Mouse (Mus musculus): ENCODE measurements around the gene Dguok.

Dguok gene

DNA sequence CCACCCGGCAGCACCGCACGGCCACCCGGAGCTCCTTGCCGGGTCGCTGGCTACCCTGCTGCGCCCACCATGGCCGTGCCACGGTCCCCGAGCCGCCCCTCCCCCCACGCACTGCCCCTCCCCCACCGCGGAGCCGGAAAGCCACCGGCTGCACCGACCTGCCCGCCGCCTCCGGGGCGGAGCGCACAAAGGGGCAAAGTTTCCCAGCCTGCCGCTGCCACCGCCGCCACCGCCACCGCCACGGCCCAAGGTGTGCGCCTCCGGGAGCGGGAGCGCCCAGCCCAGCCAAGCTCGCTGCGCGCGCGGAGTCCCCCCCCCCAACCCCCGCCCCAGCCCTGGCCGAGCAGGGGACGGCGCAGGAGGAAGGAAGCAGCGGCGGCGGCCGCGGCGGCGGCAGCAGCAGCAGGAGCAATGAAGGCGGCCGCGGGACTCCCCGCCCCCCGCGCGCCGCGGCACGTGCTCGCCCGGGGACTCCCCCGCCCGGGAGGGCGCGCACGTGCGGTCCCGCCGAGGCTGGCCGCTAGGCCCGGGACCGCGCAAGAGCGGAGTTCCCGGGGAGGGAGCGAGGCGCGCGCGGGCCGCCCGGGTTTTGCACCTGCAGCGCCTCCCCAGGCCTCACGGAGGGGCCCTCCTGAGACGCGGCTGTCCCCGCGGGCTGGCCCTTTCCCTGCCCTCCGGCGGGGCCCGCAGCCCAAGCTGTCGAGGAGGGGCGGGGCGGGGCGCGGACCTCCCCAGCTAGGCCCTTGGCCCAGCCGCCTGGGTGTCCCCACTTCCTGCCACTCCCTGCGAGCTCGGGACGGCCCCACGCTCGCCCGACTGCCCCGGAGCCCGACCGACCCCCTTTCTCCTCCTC is 50.4 kb downstream of the Dguok start:
- peak; percentile 86 for DNase-seq (ENCODE audit: extremely low spot score, low spot score)

DNA sequence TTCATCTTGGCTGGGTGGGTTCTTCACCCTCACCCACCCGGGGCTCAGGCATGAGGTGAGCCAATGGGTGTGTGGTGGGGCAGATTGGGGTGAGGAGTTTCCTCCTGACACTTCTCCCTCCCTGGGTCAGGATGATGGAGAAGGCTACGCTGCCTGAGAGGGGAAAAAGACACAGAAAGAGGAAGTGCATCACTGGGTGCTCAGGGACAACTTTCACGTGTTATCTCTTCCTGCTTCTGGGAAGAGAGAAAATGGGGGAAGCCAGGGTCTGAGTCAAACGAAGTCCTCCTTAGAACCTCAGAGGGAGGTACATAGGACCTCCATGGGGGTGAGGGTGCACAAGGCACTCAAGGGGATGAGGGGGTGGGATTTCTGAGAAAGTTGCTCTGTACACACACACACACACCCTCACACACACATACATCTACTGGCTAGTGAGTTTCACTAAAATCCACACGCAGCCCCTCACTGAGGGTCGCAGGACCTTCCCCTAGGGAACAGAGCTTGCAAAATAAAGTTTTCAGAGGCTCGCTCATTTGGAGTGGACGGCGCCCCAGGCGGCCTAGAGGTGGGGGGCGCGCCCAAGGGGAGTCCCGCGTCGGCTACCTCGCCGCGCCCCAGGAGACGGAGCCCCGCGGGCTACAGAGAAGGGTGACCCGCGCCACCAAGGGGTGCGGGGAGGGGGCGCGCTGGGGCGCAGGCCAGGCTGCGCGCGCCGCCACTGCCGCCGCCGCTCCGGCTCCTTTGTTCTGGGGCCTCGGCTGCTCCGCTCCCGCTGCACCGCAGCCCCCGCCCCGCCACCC is 51.2 kb downstream of the Dguok start:
- DNase-seq (ENCODE audit: extremely low spot score, low spot score), result peak; percentile 57

DNA sequence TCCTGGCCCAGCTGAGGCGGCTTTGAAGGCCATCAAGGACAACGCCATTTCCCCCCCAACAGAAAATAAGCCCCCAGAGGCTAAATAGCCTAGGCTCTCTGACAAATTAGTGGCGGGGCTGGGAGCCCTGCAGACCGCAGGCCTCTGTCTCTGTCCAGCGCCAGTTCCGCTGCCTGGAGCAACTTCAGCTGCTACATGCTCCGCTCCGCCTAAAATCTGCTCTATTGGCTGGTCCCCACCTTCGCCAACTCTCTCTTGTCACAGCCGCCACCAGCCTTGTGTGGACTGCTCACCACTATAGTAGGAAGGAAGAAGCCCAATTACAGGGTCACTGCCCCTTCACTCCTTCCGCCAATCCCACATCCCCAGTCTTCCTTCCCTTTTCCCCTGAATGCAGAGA is 53.1 kb downstream of the Dguok start:
- no peak for DNase-seq (ENCODE audit: extremely low spot score, low spot score)

DNA sequence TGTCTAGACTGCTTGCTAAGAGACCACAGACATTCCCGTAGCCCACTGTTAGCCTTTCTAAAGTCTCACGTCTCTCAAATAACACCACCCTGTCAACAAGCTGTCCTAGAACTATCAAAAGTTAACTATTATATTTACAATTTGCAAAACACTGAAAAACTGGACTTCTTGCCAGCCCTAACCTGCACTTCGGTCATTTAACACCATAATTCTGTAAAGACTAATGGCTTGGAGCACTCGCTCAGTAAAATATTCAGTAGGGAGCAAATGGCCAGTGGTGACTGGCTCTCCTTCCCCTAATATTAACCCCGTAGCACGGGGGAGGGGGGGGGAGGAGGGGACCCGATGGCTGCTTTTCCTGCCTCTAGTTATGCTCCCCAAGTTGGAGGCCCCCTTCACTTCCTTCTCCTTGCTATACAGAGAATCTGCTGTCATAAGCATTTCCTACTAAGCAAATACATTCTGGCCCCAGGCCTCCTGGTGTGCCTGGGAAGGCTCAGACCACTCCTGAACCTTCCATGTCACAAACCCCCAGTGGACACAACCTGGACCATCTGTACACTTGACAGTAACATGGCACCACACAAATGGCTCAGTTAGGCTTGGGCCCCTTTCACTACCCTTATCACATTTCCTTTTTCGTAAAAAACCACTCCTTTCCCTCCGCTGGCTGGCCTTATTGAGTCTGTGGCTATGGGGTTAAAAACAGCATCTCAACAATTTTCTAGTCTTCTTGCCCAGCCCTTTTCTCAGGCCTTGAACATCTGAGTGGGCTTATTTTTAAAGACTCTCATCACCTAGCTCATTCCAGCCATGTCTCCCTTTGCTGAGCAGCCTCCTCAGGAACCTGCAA is 56.1 kb downstream of the Dguok start:
- no peak for DNase-seq (ENCODE audit: extremely low spot score, low spot score)

DNA sequence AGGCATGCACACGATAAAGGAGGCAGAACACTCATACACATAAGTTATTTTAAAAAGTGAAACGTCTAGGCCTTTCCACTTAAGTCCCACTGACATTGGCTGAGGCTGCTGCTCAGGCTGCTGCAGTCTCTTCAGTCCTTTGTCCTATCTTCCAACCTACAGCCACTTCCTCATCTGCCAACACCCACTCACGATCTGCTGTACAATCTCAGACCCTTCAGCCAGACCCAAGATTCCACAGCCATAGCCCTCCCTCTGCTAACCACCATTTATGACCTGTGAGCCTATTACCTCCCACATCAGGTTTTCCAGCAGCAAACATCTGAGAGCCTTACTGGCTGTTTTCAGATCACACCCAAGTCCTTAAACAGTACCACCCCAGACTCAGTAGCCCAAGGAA is 57.3 kb downstream of the Dguok start:
- no peak for DNase-seq (ENCODE audit: extremely low spot score, low spot score)

DNA sequence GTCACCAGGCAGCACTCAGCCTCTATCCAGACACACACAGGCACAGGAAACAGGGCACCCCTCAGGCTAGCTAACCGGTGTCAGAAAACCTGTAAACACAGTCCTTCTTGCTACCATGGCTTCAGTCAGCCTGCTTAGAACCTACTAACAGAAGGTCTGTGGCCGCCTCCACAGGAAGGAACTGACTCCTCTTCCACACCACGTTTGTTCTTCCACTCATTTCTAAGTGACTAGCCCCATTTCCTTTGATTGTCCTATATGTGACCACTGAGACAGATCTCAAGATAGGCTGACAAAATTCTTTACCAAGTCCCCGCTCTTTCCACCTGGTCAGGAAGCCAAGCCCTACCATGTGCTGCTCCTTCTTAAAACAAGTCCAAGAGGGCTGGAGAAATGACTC is 57.9 kb downstream of the Dguok start:
- no peak for DNase-seq (ENCODE audit: extremely low spot score, low spot score)

DNA sequence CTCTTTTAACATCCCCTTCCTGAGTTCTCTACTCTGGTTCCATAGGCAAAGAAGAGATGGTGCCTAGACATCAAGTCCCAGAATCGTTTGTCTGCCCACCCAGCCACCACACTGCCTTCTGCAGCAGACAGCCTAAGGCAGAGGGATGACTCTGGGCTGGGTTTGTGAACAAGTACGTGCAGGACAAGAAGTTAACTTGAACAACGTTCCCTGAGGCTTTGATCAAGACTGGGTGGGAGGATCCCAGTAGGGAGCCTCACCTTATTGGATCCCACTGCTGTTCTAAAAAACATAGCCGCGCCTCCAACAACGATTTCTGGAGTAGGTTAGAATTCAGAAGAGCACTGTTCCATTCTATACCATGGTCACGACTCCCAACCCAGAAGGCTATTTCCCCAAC is 59.7 kb downstream of the Dguok start:
- no peak for DNase-seq (ENCODE audit: extremely low spot score, low spot score)

DNA sequence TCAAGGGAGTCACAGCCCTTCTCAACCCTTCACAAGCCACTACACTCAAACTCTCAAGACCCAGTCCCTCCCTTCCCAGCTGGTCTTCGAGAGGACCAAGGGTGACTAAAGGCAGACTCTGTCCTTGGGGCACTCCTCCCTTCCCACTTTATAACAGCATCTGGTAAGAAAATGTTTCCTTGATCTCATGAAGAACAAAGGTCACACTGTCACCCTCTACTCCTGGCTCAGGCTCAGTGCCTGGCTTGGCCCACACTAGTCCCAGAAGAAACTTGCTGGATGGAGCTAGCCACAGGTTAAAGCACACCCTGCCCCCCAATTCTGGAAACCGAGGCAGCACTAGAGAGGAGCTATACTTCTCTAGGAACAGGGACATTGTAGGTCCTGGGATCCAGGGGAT is 61.0 kb downstream of the Dguok start:
- DNase-seq (ENCODE audit: extremely low spot score, low spot score), result no peak

DNA sequence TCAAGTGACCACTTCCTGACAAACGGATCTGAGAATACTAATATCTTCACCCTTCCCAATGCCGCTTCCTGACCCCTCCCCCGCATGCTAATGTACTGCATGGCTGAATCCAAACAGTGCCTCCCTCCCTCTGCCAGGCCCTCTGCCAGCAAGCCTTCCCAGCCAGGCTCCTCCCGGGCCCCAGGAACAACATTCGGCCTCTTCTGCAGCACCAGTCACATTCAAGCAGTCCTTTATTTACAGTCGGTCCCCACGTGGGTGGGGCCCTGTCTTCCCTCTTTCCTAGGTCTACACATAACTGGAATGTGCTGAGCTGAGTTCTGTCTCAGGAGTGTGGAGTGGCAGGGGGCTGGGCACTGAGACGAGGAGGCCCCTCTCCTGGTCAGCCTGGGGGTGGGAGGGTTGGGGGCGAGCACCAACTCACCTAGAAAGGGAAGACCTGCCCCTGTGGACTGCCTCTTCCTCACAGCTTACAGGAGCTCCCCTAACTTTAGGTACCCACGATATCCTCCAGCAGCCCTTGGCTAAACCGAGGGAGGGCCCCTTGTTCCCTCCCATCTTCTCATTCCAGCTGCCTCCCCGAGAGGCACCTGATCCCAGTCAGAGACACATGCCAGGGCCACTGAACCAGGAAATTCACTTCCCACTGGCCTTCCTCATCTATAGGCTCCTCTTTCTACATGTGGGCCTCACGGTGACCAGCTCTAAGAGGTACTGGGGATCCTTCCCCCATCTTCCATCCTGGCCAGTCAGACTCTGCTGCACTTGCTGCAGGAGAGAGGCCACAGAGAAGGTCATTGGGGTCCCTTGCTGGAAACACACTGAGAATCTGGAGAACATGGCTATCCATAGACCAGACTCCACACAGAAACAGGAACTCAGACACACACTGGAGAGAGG is 63.1 kb downstream of the Dguok start:
- no peak for DNase-seq (ENCODE audit: extremely low spot score, low spot score)

DNA sequence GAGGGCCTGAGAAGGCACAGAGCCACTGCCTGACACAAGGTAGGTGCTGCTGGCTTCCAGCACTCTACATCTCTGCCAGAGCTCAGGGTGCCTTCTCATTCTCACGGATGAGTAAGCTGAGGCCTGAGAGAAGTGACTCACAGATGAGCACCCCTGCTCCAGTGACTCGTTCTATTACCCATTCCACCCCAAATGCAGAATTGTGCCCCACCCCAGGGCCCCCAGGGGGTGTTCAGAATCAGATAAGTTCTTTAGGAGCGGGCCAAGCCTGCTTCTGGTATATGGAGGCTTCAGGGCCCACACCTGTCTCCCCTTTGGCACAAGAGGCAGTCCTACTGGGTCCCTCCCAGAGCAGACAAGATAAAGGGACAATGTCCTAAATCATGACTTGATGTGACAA is 64.1 kb downstream of the Dguok start:
- no peak for DNase-seq (ENCODE audit: extremely low spot score, low spot score)

DNA sequence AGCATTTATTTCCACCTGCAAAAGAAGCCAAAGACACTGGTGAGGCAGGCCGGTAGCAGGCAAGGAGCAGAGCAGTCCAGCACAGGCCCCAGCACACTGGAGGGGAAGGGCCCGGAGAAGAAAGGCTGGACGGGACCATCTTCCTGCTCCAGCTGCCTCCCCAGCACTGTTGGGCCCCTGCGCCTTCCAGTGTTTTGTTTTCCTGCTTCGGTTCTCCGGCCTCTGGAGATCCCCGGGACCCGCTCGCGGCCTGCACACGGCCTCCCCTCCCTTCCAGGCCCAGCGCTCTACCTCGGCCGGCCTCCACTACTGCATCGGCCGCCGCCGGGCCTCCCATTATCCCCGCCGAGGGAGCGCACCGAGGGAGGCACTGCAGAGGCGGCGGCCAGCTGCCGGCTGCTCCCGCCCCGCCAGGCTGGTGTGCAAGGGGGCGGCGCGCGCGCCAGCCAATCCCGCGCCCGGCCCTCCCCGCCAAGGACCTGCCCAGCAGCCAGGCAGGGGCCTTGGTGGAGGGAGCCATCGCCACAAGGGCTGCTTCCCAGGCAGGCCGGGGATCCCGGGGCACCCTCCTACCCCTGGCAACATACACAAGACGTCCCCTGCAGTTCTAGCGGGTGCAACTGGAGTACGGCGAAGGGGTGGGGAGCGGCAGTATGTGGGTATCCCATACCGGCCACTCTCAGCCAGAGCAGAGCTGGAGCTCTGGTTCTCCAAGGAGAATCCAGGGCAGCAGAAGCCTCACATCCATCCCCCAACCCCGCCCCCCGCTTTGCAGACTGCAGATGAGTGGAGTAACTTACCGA is 65.3 kb downstream of the Dguok start:
- peak; percentile 87 for DNase-seq (ENCODE audit: extremely low spot score, low spot score)

DNA sequence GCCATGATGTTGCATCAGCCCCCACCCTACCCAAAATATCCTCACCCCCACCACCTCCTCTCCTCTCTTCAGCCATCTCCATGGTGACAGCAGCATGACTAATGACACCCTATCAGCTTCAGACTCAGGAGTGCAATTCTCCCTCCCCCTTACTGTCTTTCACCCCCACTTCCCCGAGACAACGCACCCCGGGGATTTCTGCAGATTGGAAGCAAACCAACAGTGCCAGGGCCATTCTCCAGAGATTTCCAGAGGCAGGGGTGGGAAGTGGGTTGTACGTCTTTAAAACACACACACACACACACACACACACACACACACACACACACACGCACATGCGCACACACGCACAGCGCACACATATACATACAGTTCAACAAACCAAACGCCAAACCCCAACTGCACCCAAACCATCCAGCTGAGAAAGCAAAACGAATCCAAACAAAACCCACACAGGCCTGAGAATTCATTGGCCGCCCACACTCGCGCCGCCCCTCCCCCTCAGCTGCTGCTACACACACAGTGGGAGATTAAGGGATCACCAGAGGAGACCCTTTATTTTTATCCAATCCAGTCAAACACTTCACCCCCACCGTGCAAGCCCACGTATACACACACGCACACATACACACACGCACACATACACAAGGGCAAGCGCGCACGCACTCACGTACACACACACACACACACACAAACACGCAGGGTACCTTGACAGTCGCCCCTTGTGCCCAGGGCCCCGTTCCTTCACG is 66.1 kb downstream of the Dguok start:
- DNase-seq (ENCODE audit: extremely low spot score, low spot score), result peak; percentile 74

DNA sequence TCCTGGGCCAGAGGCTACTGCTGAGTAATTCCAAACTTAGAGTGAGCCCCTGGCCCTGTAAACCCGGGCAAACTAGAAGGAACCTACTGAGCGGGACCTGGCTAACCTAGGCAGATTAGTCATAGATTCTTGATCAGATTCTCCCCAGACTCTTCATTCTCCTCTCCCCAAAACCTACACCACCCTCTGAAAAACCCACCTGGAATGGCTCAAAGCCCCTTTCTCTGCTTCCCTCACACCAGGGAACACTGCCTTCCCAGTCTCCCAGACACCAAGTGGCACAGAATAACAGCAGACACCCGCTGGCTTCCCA is 66.6 kb downstream of the Dguok start:
- no peak for DNase-seq (ENCODE audit: extremely low spot score, low spot score)

DNA sequence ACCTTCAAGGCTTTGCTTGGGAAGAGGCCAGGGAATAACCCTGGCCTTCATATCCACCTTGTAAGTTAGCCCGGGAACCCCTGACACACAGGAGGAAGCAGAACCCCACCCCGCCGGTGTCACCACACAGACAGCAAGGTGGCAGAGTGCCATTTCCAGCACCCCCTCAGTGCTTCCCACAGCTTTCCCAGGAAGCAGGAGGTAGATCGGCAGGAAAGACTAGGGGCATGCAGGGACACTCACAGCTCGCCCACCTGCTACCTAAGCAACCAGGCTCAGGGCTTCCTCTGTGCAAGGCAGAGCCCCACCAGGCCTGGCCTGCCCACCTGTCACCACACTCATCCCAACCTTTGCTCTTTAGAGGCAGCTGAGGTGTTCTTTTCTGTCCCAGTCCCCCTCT is 67.0 kb downstream of the Dguok start:
- DNase-seq (ENCODE audit: extremely low spot score, low spot score), result no peak

DNA sequence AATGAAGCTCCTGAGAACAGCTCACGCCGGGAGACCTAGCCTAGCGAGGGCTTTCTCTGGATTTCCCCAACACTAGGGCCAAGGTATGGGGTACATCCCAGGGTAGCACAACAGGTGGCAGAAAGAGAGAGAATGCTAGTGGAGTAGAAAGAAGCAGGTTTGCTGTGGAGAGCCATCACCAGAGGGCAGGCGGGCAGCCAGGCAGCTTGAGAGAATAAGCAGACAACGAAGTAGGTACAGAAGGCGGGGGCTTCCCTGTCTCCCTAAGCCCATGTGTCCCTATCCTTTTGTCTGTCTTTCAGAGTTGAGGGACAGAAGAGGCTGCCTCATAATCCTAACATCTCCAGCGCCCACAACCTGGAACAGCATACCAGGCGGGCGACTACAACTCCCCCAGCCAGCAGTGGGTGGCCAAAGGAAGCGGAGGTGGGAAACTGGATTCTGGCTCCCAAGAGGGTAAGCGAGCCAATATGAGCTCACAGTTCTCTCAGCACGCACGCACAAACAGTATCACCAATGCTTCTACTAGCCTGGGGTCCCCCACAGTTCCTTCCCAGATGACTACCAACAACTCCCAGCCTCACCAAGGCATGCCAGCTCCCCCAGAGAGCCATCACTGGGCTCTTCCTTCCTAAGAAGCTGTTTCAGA is 67.5 kb downstream of the Dguok start:
- no peak for DNase-seq (ENCODE audit: extremely low spot score, low spot score)

DNA sequence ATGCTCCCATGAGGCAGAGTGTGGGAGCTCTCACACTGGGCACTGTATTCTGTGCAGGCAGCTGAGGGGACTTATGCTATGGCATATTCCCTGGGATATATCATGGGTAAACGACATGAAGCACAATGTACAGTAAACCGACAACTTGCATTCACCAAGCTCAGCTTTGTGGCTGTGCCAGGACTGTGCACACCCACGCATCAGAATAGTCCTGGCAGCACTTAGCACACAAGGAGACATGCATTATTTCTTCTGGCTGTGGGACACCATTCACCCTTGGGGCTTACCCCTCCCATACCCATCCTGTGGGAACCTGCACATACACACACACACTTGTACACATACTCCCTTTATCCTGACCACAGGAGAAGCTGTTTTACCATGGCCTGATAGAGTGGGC is 68.2 kb downstream of the Dguok start:
- no peak for DNase-seq (ENCODE audit: extremely low spot score, low spot score)

DNA sequence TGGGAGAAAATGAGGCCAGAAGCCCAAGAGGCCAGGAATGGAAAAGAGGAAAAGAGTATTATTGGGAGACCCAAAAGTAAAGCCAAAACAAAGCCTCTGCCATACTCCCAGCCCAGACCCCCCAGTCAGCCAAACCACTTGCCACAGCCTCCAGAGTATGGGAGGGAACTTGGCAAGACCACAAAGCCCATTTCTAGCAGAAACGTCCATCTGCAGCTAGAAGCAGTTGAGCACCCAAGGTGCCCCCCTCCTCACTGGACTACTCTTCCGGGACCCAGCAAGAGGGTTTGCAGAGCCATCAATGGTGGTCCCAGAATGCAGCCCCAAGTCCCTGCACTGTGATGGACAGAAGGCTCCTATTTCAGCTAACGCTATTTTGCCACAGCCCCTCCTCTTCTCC is 69.0 kb downstream of the Dguok start:
- DNase-seq (ENCODE audit: extremely low spot score, low spot score), result no peak

DNA sequence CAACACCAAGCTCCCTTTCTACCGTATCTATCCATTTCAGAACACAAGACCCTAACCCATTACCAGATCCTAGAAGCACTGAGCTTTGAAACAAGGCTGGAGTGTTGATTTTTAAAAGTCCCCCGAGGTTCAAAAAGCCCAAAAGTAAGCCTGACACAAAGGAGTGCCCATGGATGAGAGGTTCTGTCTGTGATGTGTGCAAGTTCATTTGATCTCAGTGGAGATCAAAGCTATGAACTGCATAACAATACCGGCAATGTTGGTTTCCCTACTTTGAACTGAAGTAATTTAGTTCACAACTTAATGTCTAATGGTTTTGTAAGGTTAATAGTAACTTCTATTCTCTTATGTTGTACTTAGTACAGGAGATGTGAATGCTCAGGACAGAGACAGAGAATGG is 69.5 kb downstream of the Dguok start:
- DNase-seq (ENCODE audit: extremely low spot score, low spot score), result no peak

DNA sequence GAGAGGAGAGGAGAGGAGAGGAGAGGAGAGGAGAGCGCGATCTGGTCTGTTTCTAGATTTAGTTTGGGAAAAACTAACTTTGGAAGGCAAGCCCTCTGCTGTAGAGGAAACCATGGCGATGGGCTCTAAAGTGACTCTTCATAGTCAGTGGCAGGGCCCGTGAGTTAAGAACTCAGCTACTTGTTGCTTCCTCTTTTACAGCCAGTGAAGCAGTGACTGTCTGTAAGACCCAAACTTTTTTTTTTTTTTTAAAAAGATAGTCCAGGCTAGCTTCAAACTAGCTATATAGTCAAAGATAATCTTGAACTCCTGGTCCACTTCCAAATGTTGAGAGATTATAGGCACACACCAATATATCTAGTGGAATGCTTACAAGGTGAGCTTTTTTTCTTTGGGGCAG is 70.2 kb downstream of the Dguok start:
- DNase-seq (ENCODE audit: extremely low spot score, low spot score), result no peak
